Mouse (Mus musculus): ENCODE measurements at regions not wholly inside any gene's neighbourhood (a gene's known extent, or its start where the extent isn't known, plus 50 kb on each side); places are given as distances from the start of the nearest gene placed in this dataset.

DNA sequence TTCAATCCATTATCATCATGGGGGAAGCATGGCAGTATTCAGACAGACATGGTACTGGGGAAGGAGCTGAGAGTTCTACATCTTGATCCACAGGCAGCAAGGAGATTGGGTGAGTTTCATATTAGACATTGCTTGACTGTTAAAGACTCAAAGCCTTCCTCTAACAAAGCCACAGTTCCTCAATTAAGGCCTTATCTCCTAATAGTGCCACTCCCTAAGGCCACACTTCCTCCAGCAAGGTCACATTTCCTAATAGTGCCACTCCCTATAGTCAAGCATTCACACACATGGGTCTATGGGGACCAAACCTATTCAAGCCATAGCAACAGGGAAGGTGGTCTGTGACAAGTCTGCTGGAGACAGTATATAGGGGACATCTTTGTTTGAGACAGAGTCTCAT is 115.9 kb upstream of the Zfp64 start:
- no peak for DNase-seq (ENCODE audit: low read depth, low spot score)
- Histone ChIP-seq H3K27ac (ENCODE audit: control insufficient read depth, low read depth, low read length) (no peak overlapping the region), H3K4me1 (ENCODE audit: control insufficient read depth in 1 of 2, insufficient read depth in 2 of 2, low read length in 2 of 2) (no peaks in the 10 kb centered on the region), H3K27me3 (ENCODE audit: control insufficient read depth in 1 of 2, insufficient read depth in 2 of 2, low read length in 2 of 2) (no peaks in the 10 kb centered on the region), H3K79me2 (ENCODE audit: control insufficient read depth, insufficient read depth, low read length, poor library complexity) (no peaks in the 10 kb centered on the region), H3K9me3 (replicated peaks; ENCODE audit: insufficient read depth, low read length) (no peaks in the 10 kb centered on the region), H3K4me3 (ENCODE audit: control insufficient read depth in 1 of 2, insufficient read depth in 1 of 2, low read depth in 2 of 2, low read length in 2 of 2) (no peak overlapping the region), H3K36me3 (ENCODE audit: control insufficient read depth in 1 of 2, insufficient read depth in 2 of 2, low read length in 2 of 2) (no peaks in the 10 kb centered on the region), H3K9ac (ENCODE audit: control insufficient read depth, low read depth, low read length, poor library complexity, severe bottlenecking) (no peak overlapping the region)
- TF ChIP-seq SMC3 (IDR thresholded peaks at IDR 0.05; ENCODE audit: low read depth, low read length) (no peak), ELF1 (IDR thresholded peaks at IDR 0.05; ENCODE audit: low read depth, low read length) (no peak), JUND (IDR thresholded peaks at IDR 0.05; ENCODE audit: low read depth, low read length) (no peak), POLR2AphosphoS2 (IDR thresholded peaks at IDR 0.05; ENCODE audit: low read length) (no peak), E2F4 (IDR thresholded peaks at IDR 0.05; ENCODE audit: borderline replicate concordance, low read depth, low read length) (no peak), ZMIZ1 (IDR thresholded peaks at IDR 0.05; ENCODE audit: low read depth, low read length) (no peak), CHD1 (IDR thresholded peaks at IDR 0.05; ENCODE audit: low read depth, low read length) (no peak), TAL1 (IDR thresholded peaks at IDR 0.05; ENCODE audit: low read length) (no peak), USF2 (IDR thresholded peaks at IDR 0.05; ENCODE audit: borderline replicate concordance in 1 of 2, insufficient read depth in 1 of 2, low read depth in 1 of 2, low read length in 2 of 2) (no peak), UBTF (IDR thresholded peaks at IDR 0.05; ENCODE audit: borderline replicate concordance, insufficient read depth, low read depth, low read length) (no peak), CHD2 (IDR thresholded peaks at IDR 0.05; ENCODE audit: low read length) (no peak), GATA1 (IDR thresholded peaks at IDR 0.05; ENCODE audit: low read depth, low read length) (no peak), NRF1 (IDR thresholded peaks at IDR 0.05; ENCODE audit: insufficient read depth, low read depth, low read length, poor library complexity, severe bottlenecking) (no peak), MXI1 (IDR thresholded peaks at IDR 0.05; ENCODE audit: low read depth, low read length) (no peak), ETS1 (IDR thresholded peaks at IDR 0.05; ENCODE audit: low read depth, low read length) (no peak), MAFK (IDR thresholded peaks at IDR 0.05; ENCODE audit: borderline replicate concordance, low read depth, low read length) (no peak), CTCF (IDR thresholded peaks at IDR 0.05 in 2 of 3, conservative IDR thresholded peaks at IDR 0.05 in 1 of 3; ENCODE audit: control insufficient read depth in 1 of 3, insufficient read depth in 1 of 3, low read depth in 2 of 3, low read length in 3 of 3, poor library complexity in 1 of 3, severe bottlenecking in 1 of 3) (no peak)

DNA sequence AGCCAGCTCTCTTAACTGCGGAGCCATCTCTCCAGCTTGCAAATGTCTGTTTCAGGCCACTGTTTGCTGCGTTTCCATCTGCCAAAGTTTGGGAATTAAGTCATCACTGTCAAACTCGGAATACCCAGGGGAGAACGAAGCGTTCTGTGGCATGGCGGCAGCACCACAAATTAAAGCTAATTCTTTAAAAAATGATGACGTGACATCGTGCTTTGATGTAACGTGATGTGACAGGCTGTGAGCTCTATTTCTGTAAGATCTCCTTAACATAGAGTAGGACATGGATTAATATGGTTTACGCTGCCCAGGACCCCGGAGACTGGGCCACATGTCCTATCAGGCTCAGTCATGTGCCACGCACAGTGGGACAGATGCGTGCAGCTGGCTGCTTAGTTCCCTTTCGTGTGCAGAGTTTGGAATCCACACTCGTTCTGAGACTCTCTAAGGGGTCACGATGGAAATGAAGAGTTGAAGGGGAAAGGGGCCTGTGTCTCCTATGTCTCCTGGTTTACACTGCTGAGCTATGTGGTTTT is 109.8 kb upstream of the Zfp64 start:
- H3K27me3 ChIP-seq (ENCODE audit: control insufficient read depth in 1 of 2, insufficient read depth in 2 of 2, low read length in 2 of 2), result no peaks in the 10 kb centered on the region
- no peaks in the 10 kb centered on the region for H3K79me2 ChIP-seq (ENCODE audit: control insufficient read depth, insufficient read depth, low read length, poor library complexity)
- H3K36me3 ChIP-seq (ENCODE audit: control insufficient read depth in 1 of 2, insufficient read depth in 2 of 2, low read length in 2 of 2), result no peaks in the 10 kb centered on the region
- no peak for TF ChIP-seq TCF12 (IDR thresholded peaks at IDR 0.05; ENCODE audit: low read depth, low read length)
- no peak for TF ChIP-seq NRF1 (IDR thresholded peaks at IDR 0.05; ENCODE audit: insufficient read depth, low read depth, low read length, poor library complexity, severe bottlenecking)
- TF ChIP-seq MYC (IDR thresholded peaks at IDR 0.05; ENCODE audit: low read depth, low read length), result no peak
- TF ChIP-seq ZNF384 (IDR thresholded peaks at IDR 0.05; ENCODE audit: low read depth, low read length), result no peak
- TF ChIP-seq HCFC1 (IDR thresholded peaks at IDR 0.05; ENCODE audit: low read depth, low read length), result no peak
- no peak for TF ChIP-seq CHD1 (IDR thresholded peaks at IDR 0.05; ENCODE audit: low read depth, low read length)
- no peak for TF ChIP-seq EP300 (IDR thresholded peaks at IDR 0.05; ENCODE audit: low read depth in 1 of 2, low read length in 2 of 2)
- no peak for TF ChIP-seq ELF1 (IDR thresholded peaks at IDR 0.05; ENCODE audit: low read depth, low read length)
- no peak for TF ChIP-seq RAD21 (IDR thresholded peaks at IDR 0.05; ENCODE audit: low read depth, low read length)
- TF ChIP-seq TBP (IDR thresholded peaks at IDR 0.05; ENCODE audit: low read depth, low read length), result no peak
- no peak for TF ChIP-seq GATA1 (IDR thresholded peaks at IDR 0.05; ENCODE audit: low read depth, low read length)
- no peak for TF ChIP-seq SMC3 (IDR thresholded peaks at IDR 0.05; ENCODE audit: low read depth, low read length)
- no peak for TF ChIP-seq MAZ (IDR thresholded peaks at IDR 0.05; ENCODE audit: low read depth, low read length)
- TF ChIP-seq BHLHE40 (IDR thresholded peaks at IDR 0.05; ENCODE audit: borderline replicate concordance, low read depth, low read length), result no peak
- no peak for TF ChIP-seq JUND (IDR thresholded peaks at IDR 0.05; ENCODE audit: low read depth, low read length)
- no peak for TF ChIP-seq ZKSCAN1 (IDR thresholded peaks at IDR 0.05; ENCODE audit: low read depth, low read length)
- TF ChIP-seq RCOR1 (IDR thresholded peaks at IDR 0.05; ENCODE audit: low read depth, low read length), result no peak
- no peak for TF ChIP-seq USF2 (IDR thresholded peaks at IDR 0.05; ENCODE audit: borderline replicate concordance in 1 of 2, insufficient read depth in 1 of 2, low read depth in 1 of 2, low read length in 2 of 2)
- no peak for DNase-seq (ENCODE audit: low read depth, low spot score)
- no peaks in the 10 kb centered on the region for H3K4me1 ChIP-seq (ENCODE audit: control insufficient read depth in 1 of 2, insufficient read depth in 2 of 2, low read length in 2 of 2)
- H3K27ac ChIP-seq (ENCODE audit: control insufficient read depth, low read depth, low read length), result no peak overlapping the region
- H3K9me3 ChIP-seq (replicated peaks; ENCODE audit: insufficient read depth, low read length), result no peaks in the 10 kb centered on the region
- no peak overlapping the region for H3K4me3 ChIP-seq (ENCODE audit: control insufficient read depth in 1 of 2, insufficient read depth in 1 of 2, low read depth in 2 of 2, low read length in 2 of 2)
- no peak overlapping the region for H3K9ac ChIP-seq (ENCODE audit: control insufficient read depth, low read depth, low read length, poor library complexity, severe bottlenecking)

Data from MEL (cell line).